In the genomic region with DNA sequence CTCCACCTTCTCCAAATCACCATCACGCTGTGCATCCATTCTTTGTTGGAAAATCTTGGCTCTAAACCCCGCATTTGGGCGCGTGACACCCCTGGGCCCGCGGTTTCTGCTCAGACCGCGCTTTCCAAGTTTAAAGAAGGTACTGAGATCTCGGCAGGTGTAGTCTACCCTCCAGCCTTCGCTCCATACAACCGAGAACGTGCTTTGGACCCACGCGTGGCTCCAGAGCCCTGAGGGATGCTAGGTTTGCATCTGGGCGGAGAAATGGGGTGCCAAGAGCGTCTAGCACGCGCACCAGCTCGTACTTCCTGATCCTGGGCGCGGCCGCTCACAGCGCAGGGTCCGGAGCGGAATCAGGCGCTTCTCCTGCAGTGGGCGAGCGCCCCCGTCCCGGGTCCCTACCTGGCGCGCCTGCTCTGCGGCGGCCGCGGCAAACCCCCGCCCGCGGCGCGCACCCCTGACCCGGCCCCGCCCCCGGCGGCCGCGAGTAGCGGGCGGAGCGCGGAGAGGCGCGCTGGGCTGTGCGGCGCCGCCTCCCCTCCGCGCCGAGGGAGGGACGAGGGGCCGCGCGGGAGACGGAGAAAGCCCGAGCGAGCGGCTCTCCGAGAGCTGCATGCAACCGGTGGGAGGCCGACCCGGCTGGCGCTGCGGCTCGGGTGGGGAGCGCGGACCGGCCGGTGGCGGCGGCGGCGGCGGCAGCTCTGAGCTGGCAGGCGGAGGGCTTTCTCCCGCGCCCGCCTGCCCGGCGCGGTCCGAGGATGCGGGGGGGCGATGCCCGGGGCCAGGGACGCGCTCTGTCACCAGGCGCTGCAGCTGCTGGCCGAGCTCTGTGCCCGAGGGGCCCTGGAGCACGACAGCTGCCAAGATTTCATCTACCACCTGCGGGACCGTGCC, we compare ENCODE assay signal across 8 mouse cellular contexts. TPM values are rescaled to one million over a fixed set of nuclear protein-coding genes. Genes with fewer than 3 reads are reported as not detected.
DNase-seq lines count a peak whose midpoint lies in the region; ATAC-seq and TF ChIP-seq lines count a peak whose summit lies in the region.

Syt9 (plus strand) TSS at position 497 of the 894 bp plus-strand sequence.

- H3K27ac ChIP-seq in cerebellum, adult 2 months (ENCODE audit: insufficient read depth, low read length), result peak within 1 kb of the TSS; percentile 73
- peak within 1 kb of the TSS; percentile 15; the same call in 1 of the 2 replicates for H3K27ac ChIP-seq in forebrain, postnatal 0 days (ENCODE audit: low read depth, low read length)
- peak within 1 kb of the TSS; percentile 74 for H3K27ac ChIP-seq in hindbrain, embryonic 16.5 days (ENCODE audit: low read depth, low read length)
- no peak within 1 kb of the TSS; the same call in 1 of the 2 replicates for H3K27ac ChIP-seq in left cerebral cortex, adult 2 months

- peaks cover 17% of the 10 kb centered on the region for H3K4me1 ChIP-seq in cerebellum, adult 2 months (ENCODE audit: control insufficient read depth, insufficient read depth, low read length)
- no peaks in the 10 kb centered on the region; the same call in 1 of the 2 replicates for H3K4me1 ChIP-seq in forebrain, postnatal 0 days (ENCODE audit: insufficient read depth)
- peaks cover 9% of the 10 kb centered on the region for H3K4me1 ChIP-seq in hindbrain, embryonic 16.5 days (ENCODE audit: control insufficient read depth, insufficient read depth, low read depth, low read length)

- 1% methylated on average over 77 of the region's 102 CpGs for WGBS in cerebellum, adult 2 months
- WGBS in forebrain, postnatal 0 days, result under 1% methylated on average over 96 of the region's 102 CpGs
- WGBS in hindbrain, embryonic 16.5 days, result under 1% methylated on average over 88 of the region's 102 CpGs

- no peaks in the 10 kb centered on the region for H3K36me3 ChIP-seq in forebrain, postnatal 0 days (ENCODE audit: insufficient read depth)
- no peaks in the 10 kb centered on the region for H3K36me3 ChIP-seq in hindbrain, embryonic 16.5 days (ENCODE audit: control insufficient read depth, insufficient read depth, low read length)

- H3K9me3 ChIP-seq in forebrain, postnatal 0 days (ENCODE audit: low read length), result no peaks in the 10 kb centered on the region
- H3K9me3 ChIP-seq in hindbrain, embryonic 16.5 days (ENCODE audit: control insufficient read depth, low read length), result no peaks in the 10 kb centered on the region

- peak; percentile 89 for DNase-seq in ZHBTc4 (ENCODE audit: low read depth, low spot score)
- peak; percentile 79 to 80 for DNase-seq in cerebellum, adult 2 months
- peak; percentile 59 for DNase-seq in forebrain, postnatal 0 days
- peak; percentile 60 to 61 for DNase-seq in left cerebral cortex, adult 2 months (ENCODE audit: extremely low spot score in 1 of 2, low spot score in 2 of 2)
- DNase-seq in right cerebral cortex, postnatal 25 days, result peak; percentile 72
- DNase-seq in spleen, adult 12 weeks (ENCODE audit: low spot score), result no peak

- H3K9ac ChIP-seq in forebrain, postnatal 0 days, result peak within 1 kb of the TSS; percentile 71
- H3K9ac ChIP-seq in hindbrain, embryonic 16.5 days (ENCODE audit: low read depth, low read length), result peak within 1 kb of the TSS; percentile 84

- intact Hi-C loops in left cerebral cortex, adult 2 months (cut with DNase I), result loop anchor here (5.0 kb wide), 1 partner anchor 132 kb away; no protein-coding TSS in a partner anchor

- peak within 1 kb of the TSS; percentile 94 for H3K4me2 ChIP-seq in forebrain, postnatal 0 days (ENCODE audit: low read depth)
- H3K4me2 ChIP-seq in hindbrain, embryonic 16.5 days (ENCODE audit: low read length), result peak within 1 kb of the TSS; percentile 92

- peak; percentile 91 for ATAC-seq in forebrain, postnatal 0 days
- ATAC-seq in hindbrain, embryonic 16.5 days, result peak; percentile 93
- peak; percentile 63 for ATAC-seq in megakaryocyte progenitor cell, adult 5-6 weeks (replicated peaks; ENCODE audit: poor library complexity)

- TF ChIP-seq POLR2A in cerebellum, adult 2 months (IDR thresholded peaks at IDR 0.05; ENCODE audit: borderline replicate concordance, insufficient read depth, low read length), result peak; percentile 30; the same call in 1 of the 2 replicates

- peak within 1 kb of the TSS; percentile 96 for H3K4me3 ChIP-seq in cerebellum, adult 2 months (replicated peaks; ENCODE audit: insufficient read depth, low read depth, low read length)
- peak within 1 kb of the TSS; percentile 84 for H3K4me3 ChIP-seq in forebrain, postnatal 0 days (ENCODE audit: low read depth, low read length)
- peak within 1 kb of the TSS; percentile 79 for H3K4me3 ChIP-seq in hindbrain, embryonic 16.5 days (ENCODE audit: low read length)
- peak within 1 kb of the TSS; percentile 59 for H3K4me3 ChIP-seq in left cerebral cortex, adult 2 months

- TF ChIP-seq CTCF in cerebellum, adult 2 months (IDR thresholded peaks at IDR 0.05; ENCODE audit: borderline replicate concordance, insufficient read depth, low read depth, low read length), result no peak
- 0 out of 2 replicates have a peak, but pooled peaks have one; percentile 6 for TF ChIP-seq CTCF in forebrain, postnatal 0 days (IDR thresholded peaks at IDR 0.05; ENCODE audit: low read depth)
- no peak for TF ChIP-seq CTCF in left cerebral cortex, adult 2 months (IDR thresholded peaks at IDR 0.05)

- H3K27me3 ChIP-seq in cerebellum, adult 2 months (ENCODE audit: control insufficient read depth, insufficient read depth, low read length), result no peaks in the 10 kb centered on the region
- peaks cover 4% of the 10 kb centered on the region; the same call in 1 of the 2 replicates for H3K27me3 ChIP-seq in forebrain, postnatal 0 days (ENCODE audit: insufficient read depth, low read length)
- peaks cover 2% of the 10 kb centered on the region; the same call in 1 of the 2 replicates for H3K27me3 ChIP-seq in hindbrain, embryonic 16.5 days (replicated peaks; ENCODE audit: control insufficient read depth, insufficient read depth, low read length)

RNA-seq across cellular contexts. Expression of gene Syt9, which starts in this region (rescaled TPM):
- polyA plus RNA-seq in cerebellum, adult 2 months (2012; rRNA removed), result 39.6 and 43.1 TPM in 2 replicates
- total RNA-seq in forebrain, postnatal 0 days (2014; rRNA removed), result 17.2 and 23.9 TPM in 2 replicates
- polyA plus RNA-seq in forebrain, postnatal 0 days (2015; fragmentation: Nextera tagmentation; extraction: Ambion mirVana), result 9.2 and 13.7 TPM in 2 replicates
- 11.6 and 12.9 TPM in 2 replicates for polyA plus RNA-seq in hindbrain, embryonic 16.5 days (2015; fragmentation: Nextera tagmentation; extraction: Ambion mirVana)
- 10 to 100 TPM in 1 of 2 experiments, 1 to 10 TPM in 1; 8.3 to 10.8 TPM for total RNA-seq in left cerebral cortex, adult 2 months (2021)
- total RNA-seq in megakaryocyte progenitor cell, adult 5-6 weeks (2015), result 0.05 TPM in 1 of 2 replicates, not detected in the other
- total RNA-seq in megakaryocyte progenitor cell, adult 5-6 weeks (2017), result 0.07 TPM in 1 of 2 replicates, not detected in the other

Comparison
In these comparisons a context has a peak if more than half of its experiments do, and no peak if none do; other contexts are left out.
1. RNA of gene Syt9 (total RNA-seq): 17.2 to 23.9 TPM in forebrain, postnatal 0 days and 8.3 to 10.8 TPM in left cerebral cortex, adult 2 months; 0.05 to 0.07 TPM in megakaryocyte progenitor cell, adult 5-6 weeks; every median in the first group is over 4 times any median in the second.
2. Peak in ATAC-seq in megakaryocyte progenitor cell, adult 5-6 weeks; RNA of the gene not detected or under 1 TPM.
3. Peak in every context shown above with its lines, with median percentiles within 50 percentile points of each other: H3K4me3 ChIP-seq and ATAC-seq.